Mouse (Mus musculus) limb, embryonic 14.5 days (tissue): ENCODE data around the gene Cbx5. TPM values are rescaled to one million over a fixed set of nuclear protein-coding genes. Genes with fewer than 3 reads are reported as not detected.
A peak's percentile ranks its signal among the peaks of the same experiment; 100 is the strongest.

Experiments
- ATAC-seq: fragments of 200-750 bp; cut with Nextera tagmentation; 2 replicates; pipeline ENCODE4 v1.8.0; 2017; ENCODE audit warnings: low read depth, moderate number of reproducible peaks, moderate TSS enrichment; ENCODE audit not compliant: low FRiP score
- DNase-seq: peaks from one replicate; pipeline ENCODE4 v3.0.0-alpha.2; 2015; ENCODE audit warnings: low spot score
- H3K27ac ChIP-seq: fragments of 300-500 bp; sonication (generic); replicated peaks from 2 replicates; pipeline ENCODE4 v1.5.1; 2014; ENCODE audit warnings: low read depth, mild to moderate bottlenecking, low read length, moderate library complexity, mixed read lengths
- H3K27me3 ChIP-seq: fragments of 300-500 bp; sonication (generic); 2 replicates; pipeline ENCODE4 v1.6.1; 2014; ENCODE audit warnings: low read length, mixed read lengths; ENCODE audit not compliant: control insufficient read depth, insufficient read depth
- H3K36me3 ChIP-seq: fragments of 300-500 bp; sonication (generic); 2 replicates; pipeline ENCODE4 v1.6.1; 2014; ENCODE audit warnings: mild to moderate bottlenecking, low read length, moderate library complexity, mixed read lengths; ENCODE audit not compliant: control insufficient read depth, insufficient read depth
- H3K4me1 ChIP-seq: fragments of 300-500 bp; sonication (generic); 2 replicates; pipeline ENCODE4 v1.6.1; 2014; ENCODE audit warnings: antibody characterized with exemption, low read length, mixed read lengths; ENCODE audit not compliant: control insufficient read depth, insufficient read depth
- H3K4me2 ChIP-seq: fragments of 300-500 bp; sonication (generic); replicated peaks from 2 replicates; pipeline ENCODE4 v1.6.1; 2014; ENCODE audit warnings: low read depth, mild to moderate bottlenecking, low read length, moderate library complexity; ENCODE audit not compliant: severe bottlenecking
- H3K4me3 ChIP-seq: fragments of 300-500 bp; sonication (generic); replicated peaks from 2 replicates; pipeline ENCODE4 v1.5.1; 2014; ENCODE audit warnings: low read length
- H3K9ac ChIP-seq: fragments of 300-500 bp; sonication (generic); 2 replicates; pipeline ENCODE4 v1.6.1; 2014; ENCODE audit warnings: mild to moderate bottlenecking, low read depth, low read length, moderate library complexity; ENCODE audit not compliant: severe bottlenecking
- H3K9me3 ChIP-seq: fragments of 300-500 bp; sonication (generic); 2 replicates; pipeline ENCODE4 v1.6.1; 2016; ENCODE audit warnings: low read length; ENCODE audit not compliant: control insufficient read depth
- POLR2A ChIP-seq: fragments of 200-500 bp; IDR thresholded peaks from 2 replicates; pipeline ENCODE4 v1.8.0; 2012; ENCODE audit warnings: inconsistent platforms, mild to moderate bottlenecking, moderate library complexity, borderline replicate concordance; ENCODE audit not compliant: insufficient read depth, insufficient read length; ENCODE audit errors: extremely low read depth
- WGBS: fragments of 180-500 bp; shearing (Covaris S2); extraction: QIAGEN DNeasy Blood & Tissue Kit; methylation state at CpG from one replicate; pipeline ENCODE4 v1.1.7; 2014; 5-methylcytosine and 5-hydroxymethylcytosine counted together
- microRNA counts: library from miRNA; unstranded; fragments of <30 nt; microRNA quantifications from one replicate; lab custom pipeline; 2016
- microRNA-seq: library from miRNA; unstranded; fragments of <30 nt; microRNA quantifications from one replicate; pipeline ENCODE4, GENCODE M21; 2016
- polyA plus RNA-seq, 2 experiments: library from polyadenylated mRNA; depleted of rRNA in 1 of 2; stranded (reverse) in 1 of 2; unstranded in 1 of 2; fragments of >200 nt; fragmentation: Nextera tagmentation in 1 of 2; extraction: Ambion mirVana in 1 of 2; gene quantifications; 2 replicates each; pipeline versions ENCODE4 v1.2.1 to v1.2.3; 2012 to 2014

Cbx5 gene
- polyA plus RNA-seq, 2 experiments: 78.3 to 122 TPM

DNA sequence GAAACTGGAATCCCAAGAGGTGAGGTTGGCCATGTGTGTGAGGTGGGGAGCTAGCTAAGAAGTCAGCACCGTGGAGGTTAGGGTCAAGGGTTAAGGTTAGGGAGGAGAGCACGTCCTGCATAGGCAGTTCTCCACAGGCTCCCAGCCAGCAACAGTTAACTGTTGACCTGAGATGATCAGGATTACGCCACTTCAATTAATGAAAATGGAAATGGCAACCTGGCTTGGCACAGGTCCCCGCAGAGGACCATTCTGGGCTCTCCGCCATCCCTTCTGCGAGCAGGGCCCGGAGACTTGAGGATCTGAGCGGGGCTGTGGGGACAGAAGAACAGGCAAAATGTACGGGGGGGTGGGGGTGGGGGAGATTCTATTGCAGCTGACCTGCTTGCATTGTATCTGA is 91.8 kb downstream of the Cbx5 start:
- DNase-seq (no peak), ATAC-seq (no peak)
- H3K27me3 ChIP-seq: peaks cover 23% of the 10 kb centered on the region
- no peak overlapping the region for H3K27ac ChIP-seq
- WGBS: 46% methylated on average over 9 of the region's 9 CpGs
- H3K9me3 ChIP-seq: no peaks in the 10 kb centered on the region
- H3K36me3 ChIP-seq: no peaks in the 10 kb centered on the region
- H3K9ac ChIP-seq: no peak overlapping the region
- peak overlapping the region; percentile 90; the same call in 1 of the 2 replicates for H3K4me2 ChIP-seq
- H3K4me3 ChIP-seq: no peak overlapping the region
- no peak for TF ChIP-seq POLR2A
- peaks cover 14% of the 10 kb centered on the region for H3K4me1 ChIP-seq

- Histone ChIP-seq H3K36me3 (no peaks in the 10 kb centered on the region), H3K27ac (no peak overlapping the region), H3K4me3 (no peak overlapping the region; the same call in 1 of the 2 replicates), H3K9ac (peak overlapping the region; percentile 53; the same call in 1 of the 2 replicates), H3K9me3 (no peaks in the 10 kb centered on the region), H3K4me2 (peak overlapping the region; percentile 90), H3K27me3 (peaks cover 23% of the 10 kb centered on the region), H3K4me1 (peaks cover 14% of the 10 kb centered on the region)
- 32% methylated on average over 3 of the region's 3 CpGs for WGBS
- no peak for ATAC-seq
- DNase-seq: no peak
- no peak for TF ChIP-seq POLR2A
Measured at GRCm38 (mm10) chr15:103147422-103147690, 92.3 kb downstream of the Cbx5 start.

GRCm38 (mm10) chr15:103146627-103147421 is 92.8 kb downstream of the Cbx5 start:
- Histone ChIP-seq H3K4me2 (peak overlapping the region; percentile 90), H3K4me1 (peaks cover 14% of the 10 kb centered on the region), H3K36me3 (no peaks in the 10 kb centered on the region), H3K9me3 (no peaks in the 10 kb centered on the region), H3K9ac (peak overlapping the region; percentile 53), H3K27ac (no peak overlapping the region), H3K4me3 (peak overlapping the region; percentile 43), H3K27me3 (peaks cover 23% of the 10 kb centered on the region)
- WGBS: 1% methylated on average over 49 of the region's 57 CpGs
- DNase-seq (no peak), ATAC-seq (peak; percentile 54)
- no peak for TF ChIP-seq POLR2A

DNA sequence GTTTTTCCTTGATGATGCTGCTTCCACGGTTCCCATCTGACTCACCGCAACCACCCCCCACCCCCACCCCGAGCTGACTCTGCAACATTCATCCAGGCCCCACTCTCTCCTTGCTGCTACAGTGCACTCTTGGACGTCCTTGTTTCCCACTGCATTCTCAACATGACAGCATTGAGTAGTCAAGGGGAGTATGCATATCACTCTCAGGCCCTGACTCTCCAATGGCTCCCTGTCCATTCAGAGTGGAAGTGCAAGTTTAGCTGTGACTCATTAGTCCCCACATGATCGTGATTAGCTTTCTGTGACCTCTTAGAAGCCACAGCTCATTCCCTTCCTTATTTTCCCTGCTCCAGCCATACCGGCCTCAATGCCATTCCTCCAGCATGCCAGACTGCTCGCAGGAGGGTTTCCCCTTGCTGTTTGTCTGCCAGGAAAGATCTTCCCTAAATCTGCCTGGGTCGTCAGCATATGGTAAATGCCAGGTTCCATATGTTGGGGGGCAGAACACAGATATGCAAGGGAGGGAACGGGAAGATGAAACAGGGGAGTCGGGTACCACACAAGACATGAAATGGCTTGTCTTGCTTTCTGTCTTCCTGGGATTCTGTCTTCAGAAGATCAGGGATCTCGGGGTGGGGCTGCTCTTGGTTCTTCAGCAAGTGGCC is 93.8 kb downstream of the Cbx5 start:
- no peak overlapping the region for H3K9ac ChIP-seq
- H3K4me2 ChIP-seq: no peak overlapping the region
- WGBS: 58% methylated on average over 11 of the region's 11 CpGs
- no peaks in the 10 kb centered on the region for H3K9me3 ChIP-seq
- H3K36me3 ChIP-seq: no peaks in the 10 kb centered on the region
- H3K27me3 ChIP-seq: peaks cover 26% of the 10 kb centered on the region
- no peak overlapping the region for H3K4me3 ChIP-seq
- no peak overlapping the region for H3K27ac ChIP-seq
- no peak for DNase-seq
- peaks cover 14% of the 10 kb centered on the region for H3K4me1 ChIP-seq
- no peak for ATAC-seq
- no peak for TF ChIP-seq POLR2A

DNA sequence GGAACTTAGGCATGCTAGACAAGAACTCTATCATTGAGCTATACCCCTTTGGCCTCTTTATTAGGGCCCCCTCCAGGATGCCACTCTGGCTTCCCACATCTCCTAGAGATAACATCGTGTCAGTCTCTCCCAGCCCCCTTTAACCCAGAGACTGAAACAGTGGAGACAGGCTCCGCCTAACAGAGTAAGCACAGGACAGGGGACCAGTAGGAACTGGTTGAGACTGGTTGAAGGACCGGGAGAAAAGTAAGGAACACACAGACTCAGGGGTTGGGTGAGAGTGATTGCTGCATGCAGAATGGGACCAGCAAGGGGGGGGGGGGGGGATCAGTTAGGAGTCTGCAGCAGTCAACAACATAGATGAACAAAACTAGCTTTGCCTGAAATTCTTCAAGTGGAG is 95.4 kb downstream of the Cbx5 start:
- no peak for TF ChIP-seq POLR2A
- no peak overlapping the region for H3K27ac ChIP-seq
- H3K4me1 ChIP-seq: peaks cover 14% of the 10 kb centered on the region
- H3K36me3 ChIP-seq: no peaks in the 10 kb centered on the region
- H3K27me3 ChIP-seq: peaks cover 26% of the 10 kb centered on the region
- no peak overlapping the region for H3K4me2 ChIP-seq
- H3K9ac ChIP-seq: no peak overlapping the region
- no peak overlapping the region for H3K4me3 ChIP-seq
- 41% methylated on average over 3 of the region's 3 CpGs for WGBS
- ATAC-seq (no peak), DNase-seq (no peak)
- no peaks in the 10 kb centered on the region for H3K9me3 ChIP-seq

MicroRNAs encoded within 50 kb of the gene (microRNA counts, 519-probe panel; counts per million panel counts)
- 3,625 counts per million, percentile 73 among the panel's probes with 10 or more counts for microRNA mmu-miR-148b (lab: Ali Mortazavi, UCI)

Small RNA genes within 50 kb of the gene (microRNA-seq; reads per million reads assigned to microRNA genes)
- gene Mir148b: 325 reads per million, percentile 59 among the genes with 10 or more reads in this experiment

Other genes starting within 250 kb of the Cbx5 start
- 3.5 and 3.9 TPM in 2 replicates for gene Hoxc8, start 249.2 kb downstream of the Cbx5 start, polyA plus RNA-seq (2012; rRNA removed)
- gene Hoxc8, start 249.2 kb downstream of the Cbx5 start, polyA plus RNA-seq (2014; fragmentation: Nextera tagmentation; extraction: Ambion mirVana): 1.9 TPM in 2 replicates
- gene Hoxc6, start 241.6 kb downstream of the Cbx5 start, polyA plus RNA-seq (2012; rRNA removed): 8.0 and 10.4 TPM in 2 replicates
- gene Hoxc6, start 241.6 kb downstream of the Cbx5 start, polyA plus RNA-seq (2014; fragmentation: Nextera tagmentation; extraction: Ambion mirVana): 2.4 and 2.5 TPM in 2 replicates
- gene Hoxc4, start 220.9 kb downstream of the Cbx5 start, polyA plus RNA-seq (2012; rRNA removed): 5.9 and 7.5 TPM in 2 replicates
- gene Hoxc4, start 220.9 kb downstream of the Cbx5 start, polyA plus RNA-seq (2014; fragmentation: Nextera tagmentation; extraction: Ambion mirVana): 1.9 and 3.5 TPM in 2 replicates
- 18.6 and 22.4 TPM in 2 replicates for gene Smug1, start 72.7 kb downstream of the Cbx5 start, polyA plus RNA-seq (2012; rRNA removed)
- gene Smug1, start 72.7 kb downstream of the Cbx5 start, polyA plus RNA-seq (2014; fragmentation: Nextera tagmentation; extraction: Ambion mirVana): 18.2 and 18.9 TPM in 2 replicates
- 830 and 1,175 TPM in 2 replicates for gene Hnrnpa1, start 616 bp upstream of the Cbx5 start, polyA plus RNA-seq (2012; rRNA removed)
- 704 and 769 TPM in 2 replicates for gene Hnrnpa1, start 616 bp upstream of the Cbx5 start, polyA plus RNA-seq (2014; fragmentation: Nextera tagmentation; extraction: Ambion mirVana)
- gene Nfe2, start 18.6 kb upstream of the Cbx5 start, polyA plus RNA-seq (2012; rRNA removed): 1.5 and 3.4 TPM in 2 replicates
- gene Nfe2, start 18.6 kb upstream of the Cbx5 start, polyA plus RNA-seq (2014; fragmentation: Nextera tagmentation; extraction: Ambion mirVana): 1.5 and 2.4 TPM in 2 replicates
- gene Copz1, start 32.9 kb upstream of the Cbx5 start, polyA plus RNA-seq (2012; rRNA removed): 200 and 228 TPM in 2 replicates
- gene Copz1, start 32.9 kb upstream of the Cbx5 start, polyA plus RNA-seq (2014; fragmentation: Nextera tagmentation; extraction: Ambion mirVana): 292 and 298 TPM in 2 replicates
- 0.34 and 0.53 TPM in 2 replicates for gene Gpr84, start 70.8 kb upstream of the Cbx5 start, polyA plus RNA-seq (2012; rRNA removed)
- 0.23 and 0.51 TPM in 2 replicates for gene Gpr84, start 70.8 kb upstream of the Cbx5 start, polyA plus RNA-seq (2014; fragmentation: Nextera tagmentation; extraction: Ambion mirVana)
- 23.4 and 28.8 TPM in 2 replicates for gene Zfp385a, start 100.3 kb upstream of the Cbx5 start, polyA plus RNA-seq (2012; rRNA removed)
- gene Zfp385a, start 100.3 kb upstream of the Cbx5 start, polyA plus RNA-seq (2014; fragmentation: Nextera tagmentation; extraction: Ambion mirVana): 16.4 and 19.1 TPM in 2 replicates
- gene Itga5, start 126.9 kb upstream of the Cbx5 start, polyA plus RNA-seq (2012; rRNA removed): 71.2 and 91.3 TPM in 2 replicates
- 63.4 and 66.5 TPM in 2 replicates for gene Itga5, start 126.9 kb upstream of the Cbx5 start, polyA plus RNA-seq (2014; fragmentation: Nextera tagmentation; extraction: Ambion mirVana)
- 0.10 TPM in 1 of 2 replicates, not detected in the other for gene Gtsf1, start 190.7 kb upstream of the Cbx5 start, polyA plus RNA-seq (2012; rRNA removed)
- not detected in 2 replicates for gene Gtsf1, start 190.7 kb upstream of the Cbx5 start, polyA plus RNA-seq (2014; fragmentation: Nextera tagmentation; extraction: Ambion mirVana)
- gene Gtsf2, start 208.7 kb upstream of the Cbx5 start, polyA plus RNA-seq (2012; rRNA removed): not detected in 2 replicates
- not detected in 2 replicates for gene Gtsf2, start 208.7 kb upstream of the Cbx5 start, polyA plus RNA-seq (2014; fragmentation: Nextera tagmentation; extraction: Ambion mirVana)
- gene Nckap1l, start 214.0 kb upstream of the Cbx5 start, polyA plus RNA-seq (2012; rRNA removed): 4.5 TPM in 2 replicates
- gene Nckap1l, start 214.0 kb upstream of the Cbx5 start, polyA plus RNA-seq (2014; fragmentation: Nextera tagmentation; extraction: Ambion mirVana): 3.9 TPM in 2 replicates